Mouse (Mus musculus) MN1 (cell line): ENCODE results near the gene Stim2.
A peak's percentile ranks its signal among the peaks of the same experiment; 100 is the strongest.

Source experiments
- DNase-seq: peaks from one replicate; pipeline ENCODE4 v3.0.0-alpha.2; 2016; ENCODE audit warnings: low spot score

The Stim2 gene

DNA sequence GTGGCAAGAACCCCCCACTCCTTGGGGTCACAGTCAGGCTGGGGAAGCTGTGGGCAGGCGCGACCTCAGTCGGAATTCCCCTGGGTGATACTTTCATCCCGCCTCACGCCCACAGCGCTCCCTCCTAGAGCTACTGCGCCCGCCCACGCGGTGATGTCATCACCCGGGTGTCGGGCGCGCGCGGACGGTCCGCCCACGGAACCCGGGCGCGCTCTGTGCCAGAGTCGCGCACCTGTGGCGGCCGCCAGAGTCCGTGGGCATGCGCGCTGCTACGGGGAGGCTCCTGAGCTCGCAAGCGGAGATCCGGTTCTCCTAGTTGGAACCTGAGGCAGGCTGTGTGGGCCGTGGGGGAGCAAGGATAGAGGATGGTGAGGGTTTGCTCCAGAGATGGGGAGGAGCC is 3.0 kb upstream of the Stim2 start:
- peak; percentile 89 for DNase-seq

DNA sequence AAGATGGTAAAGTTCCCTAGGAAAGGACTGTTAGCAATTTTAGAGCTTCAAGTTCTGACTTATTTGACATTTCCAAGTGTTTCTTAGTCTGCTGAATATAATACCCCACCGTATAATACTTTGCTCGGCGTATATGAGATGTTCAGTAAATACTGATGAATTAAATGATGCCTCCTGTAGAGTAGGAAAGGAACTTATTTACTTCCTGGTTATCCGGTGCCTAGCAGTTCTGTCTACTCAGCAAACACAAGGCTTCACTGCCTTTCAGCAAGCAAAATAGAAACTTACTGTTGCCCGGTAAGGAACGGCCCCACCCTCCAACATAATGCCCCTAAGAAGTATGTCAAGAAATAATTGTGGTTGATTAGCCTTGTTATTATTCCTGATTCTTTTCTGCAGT is 1.5 kb upstream of the Stim2 start:
- DNase-seq: no peak

DNA sequence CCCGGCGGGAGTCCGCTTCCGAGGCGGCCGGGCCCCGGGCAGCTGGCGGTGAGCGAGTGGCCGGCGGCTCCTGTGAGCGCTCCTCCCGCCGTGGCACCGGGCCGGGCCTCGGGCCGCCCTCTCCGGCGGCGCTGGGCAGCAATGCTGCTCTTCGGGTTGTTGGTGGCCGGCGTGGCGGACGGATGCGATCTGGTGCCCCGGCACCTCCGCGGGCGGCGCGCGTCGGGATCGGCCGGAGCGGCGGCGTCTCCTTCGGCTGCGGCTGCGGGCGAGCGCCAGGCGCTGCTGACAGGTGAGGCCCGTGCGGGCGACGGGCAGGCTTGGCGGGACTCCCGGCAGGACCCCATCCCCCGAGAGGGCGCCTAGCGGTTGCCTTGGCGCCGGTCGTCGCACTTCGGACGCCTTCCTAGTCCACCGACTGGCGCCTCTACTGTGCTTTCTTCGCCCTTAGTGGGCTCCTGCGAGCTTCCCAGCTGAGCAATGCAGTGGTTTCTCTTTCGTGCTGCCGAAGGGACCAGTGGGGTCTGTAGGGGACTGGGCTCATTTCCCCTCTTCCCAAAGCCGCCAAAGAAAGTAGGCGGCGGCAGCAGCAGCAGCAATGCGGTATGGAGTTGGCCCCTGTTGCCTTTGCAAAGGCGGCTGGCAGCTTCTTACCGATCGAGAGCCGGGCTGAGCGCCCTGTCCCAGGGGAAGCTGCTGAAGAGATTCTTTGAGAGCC is 603 bp downstream of the Stim2 start:
- peak; percentile 77 for DNase-seq

- no peak for DNase-seq
These were observed 1.1 kb downstream of the Stim2 start for GRCm38 (mm10) chr5:53999461-53999770.

GRCm38 (mm10) chr5:53999831-54000230 is 1.5 kb downstream of the Stim2 start:
- no peak for DNase-seq

DNA sequence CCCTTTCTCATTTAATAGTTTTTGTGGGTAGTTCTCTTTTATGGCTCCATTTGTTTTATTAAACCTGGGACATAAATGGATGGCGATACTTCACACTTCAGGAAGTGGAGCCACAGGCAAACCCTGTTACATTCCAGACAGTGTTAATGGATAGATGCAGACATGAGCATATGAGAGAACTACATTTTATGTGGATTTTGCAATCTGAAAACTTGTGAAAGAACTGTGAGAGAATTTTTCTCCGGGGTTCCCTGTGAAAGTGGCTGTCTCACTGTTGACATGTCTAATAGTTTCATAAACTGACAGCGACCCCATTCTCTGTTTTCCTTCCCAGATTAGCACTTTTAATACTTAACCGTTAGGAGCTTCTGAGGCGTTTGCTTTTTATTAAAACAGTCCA is 2.7 kb downstream of the Stim2 start:
- DNase-seq: no peak

GRCm38 (mm10) chr5:54005111-54005864 is 7.0 kb downstream of the Stim2 start:
- no peak for DNase-seq

GRCm38 (mm10) chr5:54005865-54006225 is 7.5 kb downstream of the Stim2 start:
- DNase-seq: no peak

DNA sequence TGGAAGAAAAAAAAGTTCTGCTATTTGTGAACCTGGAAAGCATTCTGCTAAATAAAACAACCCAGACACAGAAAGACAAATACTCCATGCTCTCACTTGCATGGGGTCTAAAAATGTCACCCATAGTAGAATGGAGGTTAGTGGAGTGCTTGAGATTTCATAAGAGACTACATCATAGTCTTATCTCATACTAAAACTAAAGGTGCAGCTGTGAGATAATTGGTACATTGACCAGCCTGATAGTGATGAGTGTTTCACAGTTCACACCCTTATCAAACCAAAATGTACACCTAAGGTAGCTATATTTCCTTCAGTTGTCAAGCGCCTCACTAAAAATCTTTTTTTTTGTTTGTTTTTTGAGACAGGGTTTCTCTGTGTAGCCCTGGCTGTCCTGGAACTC is 8.5 kb downstream of the Stim2 start:
- no peak for DNase-seq

GRCm38 (mm10) chr5:54007617-54008016 is 9.3 kb downstream of the Stim2 start:
- DNase-seq: no peak

GRCm38 (mm10) chr5:54013271-54013670 is 15.0 kb downstream of the Stim2 start:
- no peak for DNase-seq

DNA sequence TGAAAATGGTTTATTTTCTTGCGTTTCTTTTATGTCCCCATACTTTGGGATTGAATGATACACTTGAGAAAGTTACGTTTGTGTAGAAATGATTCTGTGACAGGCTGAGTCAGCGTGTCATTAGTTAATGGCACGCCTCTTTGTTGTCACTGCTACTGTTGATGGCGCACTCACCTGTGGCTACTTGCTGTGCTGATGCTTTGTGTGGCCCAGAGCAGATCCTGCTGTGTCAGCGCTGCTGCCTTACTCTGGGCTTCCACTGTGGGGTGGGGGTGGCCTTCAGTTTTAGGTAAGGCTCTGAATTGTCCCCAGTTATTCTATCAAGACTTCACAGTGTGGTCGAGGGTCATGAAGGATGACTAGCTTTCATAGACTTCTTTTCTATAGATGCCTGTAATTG is 18.8 kb downstream of the Stim2 start:
- DNase-seq: no peak

GRCm38 (mm10) chr5:54018856-54019255 is 20.6 kb downstream of the Stim2 start:
- no peak for DNase-seq

DNA sequence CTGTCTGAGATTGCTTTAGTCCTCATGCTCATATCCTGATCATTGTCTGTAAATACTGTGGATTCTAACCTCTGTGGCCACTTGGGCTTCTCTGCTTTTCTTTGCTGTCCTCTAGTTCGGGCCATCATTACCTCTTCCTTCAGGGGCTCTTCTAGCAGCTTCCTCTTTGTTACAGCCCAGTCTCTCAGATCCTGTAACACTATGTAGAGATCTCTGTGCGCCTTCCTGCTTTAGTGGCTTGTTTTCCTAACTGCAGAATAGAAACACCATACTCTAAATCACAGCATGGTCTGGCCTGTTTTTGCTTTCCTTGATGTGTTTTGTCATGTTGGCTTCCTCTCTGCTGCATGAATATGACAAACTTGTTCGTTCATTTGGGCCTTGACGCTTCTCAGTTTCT is 21.2 kb downstream of the Stim2 start:
- no peak for DNase-seq

DNA sequence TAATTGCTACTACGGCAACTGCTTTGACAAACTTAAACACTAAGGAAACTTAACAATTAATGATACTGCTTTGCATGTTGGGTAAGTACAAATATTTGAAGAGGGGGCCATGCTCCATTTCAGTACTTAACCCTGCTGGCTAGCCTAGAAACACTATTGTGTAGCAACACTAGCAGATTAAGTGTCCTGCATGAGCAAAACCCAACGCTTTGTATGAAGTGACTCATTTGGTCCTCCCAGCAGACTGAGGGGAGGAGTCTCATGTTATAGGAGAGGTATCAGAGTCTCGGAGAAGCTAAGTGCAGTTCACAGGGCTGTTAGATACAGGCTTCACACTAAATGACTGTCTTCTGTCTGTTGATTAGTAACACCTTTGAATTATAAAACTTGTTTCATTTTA is 26.3 kb downstream of the Stim2 start:
- DNase-seq: no peak

DNA sequence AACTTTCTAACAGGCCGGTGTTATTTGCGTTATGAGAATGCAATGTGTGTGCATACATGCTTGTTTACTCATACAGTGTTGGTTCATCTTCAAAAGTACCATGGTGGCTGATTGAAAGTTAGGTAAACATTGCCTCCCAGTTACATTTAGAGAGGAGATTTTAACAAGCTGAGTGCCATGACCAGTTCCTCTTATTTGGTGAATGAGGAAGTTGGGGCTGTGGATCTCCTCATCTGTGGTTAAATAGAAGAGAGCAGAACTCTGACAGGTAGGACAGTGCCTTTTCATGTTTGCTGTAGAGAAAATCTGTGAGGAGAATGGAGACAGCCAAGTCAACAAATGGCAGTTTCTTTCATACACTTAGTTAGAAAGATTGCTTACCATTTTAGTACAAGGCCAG is 27.3 kb downstream of the Stim2 start:
- DNase-seq: no peak

DNA sequence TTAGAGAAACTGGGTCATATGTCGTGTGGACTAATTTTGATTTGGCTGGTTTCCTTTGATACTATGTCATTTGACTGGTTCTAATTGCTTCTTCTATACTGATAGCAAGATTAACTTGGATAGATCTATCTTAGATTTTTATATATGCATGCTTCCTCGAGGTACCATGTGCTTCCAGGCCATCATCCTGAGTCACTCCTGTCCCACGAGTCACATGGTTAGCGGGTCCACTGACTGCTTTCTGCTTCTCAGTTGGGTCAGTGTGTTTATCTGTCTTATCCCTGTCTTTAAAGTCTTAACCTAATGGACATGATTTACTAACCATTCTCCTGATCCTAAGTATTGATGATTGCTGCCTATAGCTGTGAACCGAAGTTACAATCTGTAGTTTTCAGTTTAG is 34.9 kb downstream of the Stim2 start:
- no peak for DNase-seq

- no peak for DNase-seq
These were observed 36.4 kb downstream of the Stim2 start for GRCm38 (mm10) chr5:54034680-54035079.

GRCm38 (mm10) chr5:54038615-54039014 is 40.3 kb downstream of the Stim2 start:
- DNase-seq: no peak

DNA sequence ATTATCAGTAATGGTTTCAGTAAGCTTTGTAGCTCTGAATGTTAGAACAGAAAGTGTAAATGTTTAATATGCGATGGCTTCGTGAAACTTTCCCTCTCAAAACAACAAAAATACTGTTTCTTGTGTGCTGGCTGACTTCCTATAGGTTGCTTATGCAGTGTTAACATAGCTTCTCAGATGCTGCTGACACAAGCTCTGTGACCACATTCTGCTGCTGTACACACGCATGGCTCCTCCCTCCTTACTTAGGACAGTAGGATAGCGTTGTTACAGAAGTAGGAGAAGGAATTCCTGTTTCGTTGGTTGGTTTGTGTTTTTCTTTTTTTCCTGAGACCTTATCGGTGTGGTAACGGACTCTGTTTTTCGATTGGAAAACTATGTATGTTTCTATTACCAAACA is 42.2 kb downstream of the Stim2 start:
- DNase-seq: no peak

DNA sequence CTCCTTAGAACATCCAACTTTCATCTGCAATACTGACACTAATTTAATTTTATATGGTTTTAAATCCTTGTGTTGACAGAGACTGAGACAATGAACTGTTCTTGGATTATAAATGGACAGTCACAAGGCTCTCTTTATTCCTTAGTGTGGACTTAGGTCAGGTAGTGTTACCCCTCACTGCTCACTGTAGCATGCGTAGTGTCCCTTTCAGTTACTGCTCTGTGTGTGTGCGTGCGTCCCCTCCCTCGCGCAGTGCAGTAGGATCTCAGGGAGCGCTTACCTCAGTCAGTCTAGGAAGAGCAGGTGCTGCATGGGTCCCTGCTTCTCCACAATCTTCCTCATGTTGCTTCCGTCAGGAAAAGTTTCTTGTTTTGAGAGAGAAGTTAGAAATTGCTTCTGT is 43.7 kb downstream of the Stim2 start:
- no peak for DNase-seq

DNA sequence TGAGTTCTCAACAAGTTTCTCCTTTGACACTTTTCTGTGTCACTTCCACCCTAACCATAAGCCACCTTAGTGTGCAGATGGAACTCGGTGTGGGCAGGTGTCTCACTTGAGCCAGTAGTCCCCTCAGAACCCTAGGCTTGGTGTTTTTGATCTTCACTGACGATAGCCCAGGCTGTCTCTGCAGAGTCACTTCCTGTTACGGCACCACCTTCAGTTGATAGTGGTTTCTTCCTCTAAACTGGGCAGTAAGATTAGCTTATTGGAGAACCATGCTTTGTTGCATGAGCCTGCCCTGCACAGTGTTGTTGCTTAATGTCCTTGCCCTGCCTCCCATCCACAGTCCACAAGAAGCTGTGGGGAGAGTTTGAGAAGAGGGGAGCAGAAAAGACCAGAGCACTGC is 47.2 kb downstream of the Stim2 start:
- no peak for DNase-seq

- no peak for DNase-seq
These were observed 48.1 kb downstream of the Stim2 start for GRCm38 (mm10) chr5:54046432-54046831.

- DNase-seq: peak; percentile 27
These were observed 50.9 kb downstream of the Stim2 start for GRCm38 (mm10) chr5:54049145-54049733.
